19 mouse cellular contexts compared by ENCODE assay signal in the genomic region with DNA sequence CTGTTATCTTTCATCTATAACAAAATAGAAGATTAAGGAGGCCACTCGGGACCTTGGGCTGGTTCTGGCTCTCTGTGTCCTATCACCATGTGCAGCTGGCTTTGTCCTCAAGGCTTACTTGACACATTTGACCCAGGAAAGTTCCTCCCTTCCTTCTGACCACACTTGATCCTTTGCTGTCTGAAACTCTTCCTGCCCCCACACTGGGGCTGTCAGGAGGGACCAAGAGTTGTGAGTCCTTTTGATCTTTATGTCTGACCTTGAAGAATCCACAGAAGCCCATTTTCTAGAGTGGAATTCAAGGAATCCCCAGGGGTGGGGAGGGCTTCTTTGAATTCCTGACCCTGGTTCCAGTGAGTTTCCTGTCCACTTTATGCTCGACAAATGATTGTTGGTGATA. TPM values are rescaled to one million over a fixed set of nuclear protein-coding genes. Genes with fewer than 3 reads are reported as not detected.
DNase-seq lines count a peak whose midpoint lies in the region; ATAC-seq and TF ChIP-seq lines count a peak whose summit lies in the region.
"Had no signal": no experiment of that assay in that cellular context is flagged by ENCODE, and none has a peak within 500 bp of the region (broad histone marks: within the 10 kb centered on the region; RNA-seq: fewer than 3 reads in every experiment).

No protein-coding gene starts in this region.

- peak; percentile 90 for DNase-seq in heart, adult 11 months
- no peak for DNase-seq in heart, postnatal 4 days
- peak; percentile 28 for DNase-seq in ES-CJ7 (ENCODE audit: low read depth, low spot score)
- peak; percentile 9 for DNase-seq in embryo, embryonic 9.5 days (ENCODE audit: extremely low spot score)
- peak; percentile 46 for DNase-seq in lung, postnatal 0 days (ENCODE audit: low spot score)
- no peak for DNase-seq in right cerebral cortex, adult 18-20 months
- no peak for DNase-seq in cerebellum, postnatal 25 days
- DNase-seq: B cell, adult 2 months; cerebellum, postnatal 36 days; gastrocnemius, postnatal 25 days; layer of hippocampus, adult 9-11 months; thymus, postnatal 25 days had no signal

- H3K9ac ChIP-seq in lung, postnatal 0 days (replicated peaks; ENCODE audit: low read depth) = no peak overlapping the region
- no peak overlapping the region for H3K9ac ChIP-seq in forebrain, embryonic 13.5 days
- H3K9ac ChIP-seq: heart, embryonic 13.5 days; midbrain, embryonic 12.5 days had no signal

- peak overlapping the region; percentile 12; the same call in 1 of the 2 replicates for H3K27ac ChIP-seq in lung, postnatal 0 days (ENCODE audit: low read length)
- no peak overlapping the region for H3K27ac ChIP-seq in forebrain, embryonic 13.5 days
- H3K27ac ChIP-seq: forebrain, embryonic 10.5 days; heart, embryonic 13.5 days; midbrain, embryonic 12.5 days had no signal

- no peak for TF ChIP-seq CTCF in lung, postnatal 0 days (IDR thresholded peaks at IDR 0.05)

- H3K36me3 ChIP-seq in lung, postnatal 0 days (ENCODE audit: insufficient read depth, low read length) = no peaks in the 10 kb centered on the region
- H3K36me3 ChIP-seq in forebrain, embryonic 13.5 days (ENCODE audit: poor library complexity, severe bottlenecking) = no peaks in the 10 kb centered on the region
- H3K36me3 ChIP-seq: forebrain, embryonic 10.5 days; heart, embryonic 13.5 days; midbrain, embryonic 12.5 days had no signal

- H3K9me3 ChIP-seq in lung, postnatal 0 days (ENCODE audit: low read length) = no peaks in the 10 kb centered on the region
- no peaks in the 10 kb centered on the region for H3K9me3 ChIP-seq in forebrain, embryonic 13.5 days (replicated peaks)
- H3K9me3 ChIP-seq: forebrain, embryonic 10.5 days; heart, embryonic 13.5 days; midbrain, embryonic 12.5 days had no signal

- H3K4me1 ChIP-seq in lung, postnatal 0 days (ENCODE audit: insufficient read depth, low read depth, low read length) = peaks cover 6% of the 10 kb centered on the region; the same call in 1 of the 2 replicates
- no peaks in the 10 kb centered on the region for H3K4me1 ChIP-seq in forebrain, embryonic 13.5 days
- H3K4me1 ChIP-seq: midbrain, embryonic 12.5 days had no signal

- H3K4me2 ChIP-seq in lung, postnatal 0 days (replicated peaks; ENCODE audit: low read depth, low read length) = no peak overlapping the region
- no peak overlapping the region for H3K4me2 ChIP-seq in forebrain, embryonic 13.5 days
- H3K4me2 ChIP-seq: heart, embryonic 13.5 days; midbrain, embryonic 12.5 days had no signal

- H3K27me3 ChIP-seq in lung, postnatal 0 days (replicated peaks; ENCODE audit: insufficient read depth, low read length) = no peaks in the 10 kb centered on the region
- H3K27me3 ChIP-seq in forebrain, embryonic 13.5 days = no peaks in the 10 kb centered on the region
- H3K27me3 ChIP-seq: heart, embryonic 13.5 days had no signal

- peak; percentile 54; the same call in 1 of the 2 replicates for TF ChIP-seq EP300 in lung, postnatal 0 days (IDR thresholded peaks at IDR 0.05)

- H3K4me3 ChIP-seq in lung, postnatal 0 days (ENCODE audit: low read depth, low read length) = no peak overlapping the region
- H3K4me3 ChIP-seq in forebrain, embryonic 13.5 days = no peak overlapping the region
- H3K4me3 ChIP-seq: forebrain, embryonic 10.5 days; heart, embryonic 13.5 days; midbrain, embryonic 12.5 days had no signal

- 22% methylated on average over 2 of the region's 2 CpGs for WGBS in lung, postnatal 0 days
- WGBS in forebrain, embryonic 13.5 days = 79% methylated on average over 2 of the region's 2 CpGs

- no peak for ATAC-seq in lung, postnatal 0 days
- ATAC-seq in forebrain, embryonic 13.5 days = no peak

RNA-seq across cellular contexts. Expression of gene Chn2, which starts 21.3 kb away (rescaled TPM):
- total RNA-seq in heart, postnatal 4 days (2021) = 1 to 10 TPM; 5.4 to 6.2 TPM
- polyA plus RNA-seq in lung, postnatal 0 days (2015; fragmentation: Nextera tagmentation; extraction: Ambion mirVana) = 6.8 and 7.0 TPM in 2 replicates
- 31.9 and 35.2 TPM in 2 replicates for polyA plus RNA-seq in forebrain, embryonic 13.5 days (2015; fragmentation: Nextera tagmentation; extraction: Ambion mirVana)

RNA-seq across cellular contexts. Expression of gene Cpvl, which starts 39.6 kb away (rescaled TPM):
- total RNA-seq in heart, postnatal 4 days (2021) = not detected
- polyA plus RNA-seq in lung, postnatal 0 days (2015; fragmentation: Nextera tagmentation; extraction: Ambion mirVana) = 0.18 TPM in 2 replicates
- 0.11 TPM in 1 of 2 replicates, not detected in the other for polyA plus RNA-seq in forebrain, embryonic 13.5 days (2015; fragmentation: Nextera tagmentation; extraction: Ambion mirVana)
- total RNA-seq: gastrocnemius, postnatal 25 days; hematopoietic stem cell, adult 5-6 weeks had no signal
- polyA plus RNA-seq: embryonic facial prominence, embryonic 14.5 days; forebrain, embryonic 10.5 days; heart, embryonic 13.5 days; liver, embryonic 16.5 days; midbrain, embryonic 12.5 days had no signal

Comparison
In these comparisons a context has a peak if more than half of its experiments do, and no peak if none do; other contexts are left out.
1. DNase-seq: peak in heart, adult 11 months (single experiment), ES-CJ7 (single experiment), embryo, embryonic 9.5 days (single experiment) and lung, postnatal 0 days (single experiment); none in heart, postnatal 4 days (single experiment), right cerebral cortex, adult 18-20 months (single experiment) and cerebellum, postnatal 25 days (0 of 2).